Mouse (Mus musculus) bone marrow, adult 2 months (tissue): ENCODE data around the gene Pigk. TPM values are rescaled to one million over a fixed set of nuclear protein-coding genes. Genes with fewer than 3 reads are reported as not detected.
"Not testable (repeated sequence)": the region's sequence is repeated elsewhere in the genome, so short reads cannot be mapped to it uniquely, and the experiment has no call there.

Experiments used
- H3K27ac ChIP-seq: fragments of 200-500 bp; 2 replicates; pipeline ENCODE4 v1.5.1; 2012; ENCODE audit warnings: low read depth, mild to moderate bottlenecking, control low read depth, inconsistent platforms, low read length; ENCODE audit not compliant: control insufficient read depth, poor library complexity, insufficient read depth
- H3K4me1 ChIP-seq: fragments of 200-500 bp; 2 replicates; pipeline ENCODE4 v1.6.1; 2011; ENCODE audit warnings: low read length; ENCODE audit not compliant: control insufficient read depth, insufficient read depth
- H3K4me3 ChIP-seq: fragments of 200-500 bp; replicated peaks from 2 replicates; pipeline ENCODE3; 2011; ENCODE audit warnings: mild to moderate bottlenecking, low read depth, low read length, control low read depth; ENCODE audit not compliant: control insufficient read depth
- CTCF ChIP-seq: fragments of 200-500 bp; IDR thresholded peaks from 2 replicates; pipeline ENCODE4 v1.5.1; 2011; ENCODE audit warnings: low read length, control low read depth; ENCODE audit not compliant: control insufficient read depth, insufficient read depth
- POLR2A ChIP-seq: fragments of 200-500 bp; IDR thresholded peaks from 2 replicates; pipeline ENCODE4 v1.6.1; 2011; ENCODE audit warnings: low read depth, mild to moderate bottlenecking, control low read depth, low read length, borderline replicate concordance; ENCODE audit not compliant: control insufficient read depth
- WGBS: fragments of 180-500 bp; shearing (Covaris S2); methylation state at CpG from one replicate; pipeline ENCODE4 v1.1.7; 2018; 5-methylcytosine and 5-hydroxymethylcytosine counted together
- polyA plus RNA-seq: library from polyadenylated mRNA; stranded (reverse); fragments of >200 nt; gene quantifications from 2 replicates; pipeline ENCODE4 v1.2.4, GENCODE M21; 2011; ENCODE audit warnings: low replicate concordance; ENCODE audit not compliant: missing spikeins, insufficient read depth, insufficient read length

Pigk gene
- polyA plus RNA-seq, 1 experiment, result 8.2 TPM

DNA sequence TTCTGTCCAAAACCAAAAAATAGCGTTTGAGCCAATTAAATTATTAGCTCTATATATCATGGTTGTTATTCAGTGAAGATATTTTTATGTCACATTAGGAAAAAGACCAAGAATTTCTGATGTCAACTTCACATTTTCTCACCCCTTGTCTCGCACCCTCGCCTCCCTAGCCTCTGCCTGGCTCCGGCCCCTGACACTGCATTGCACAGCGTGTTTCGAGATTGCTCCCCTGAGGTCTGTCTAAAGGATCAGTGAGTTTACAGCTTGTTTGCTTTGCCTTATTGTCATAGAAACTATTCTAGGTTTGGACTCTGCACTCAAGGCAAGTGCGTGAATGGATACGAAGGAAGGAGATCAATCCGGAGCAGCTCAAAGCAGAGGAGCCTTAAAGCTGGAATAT, 24.8 kb upstream of the Pigk start:
- H3K27ac ChIP-seq, result no peak overlapping the region
- no peaks in the 10 kb centered on the region for H3K4me1 ChIP-seq
- no peak overlapping the region for H3K4me3 ChIP-seq
- TF ChIP-seq POLR2A (no peak), CTCF (no peak)
- 88% methylated on average over 9 of the region's 9 CpGs for whole genome bisulfite sequencing

DNA sequence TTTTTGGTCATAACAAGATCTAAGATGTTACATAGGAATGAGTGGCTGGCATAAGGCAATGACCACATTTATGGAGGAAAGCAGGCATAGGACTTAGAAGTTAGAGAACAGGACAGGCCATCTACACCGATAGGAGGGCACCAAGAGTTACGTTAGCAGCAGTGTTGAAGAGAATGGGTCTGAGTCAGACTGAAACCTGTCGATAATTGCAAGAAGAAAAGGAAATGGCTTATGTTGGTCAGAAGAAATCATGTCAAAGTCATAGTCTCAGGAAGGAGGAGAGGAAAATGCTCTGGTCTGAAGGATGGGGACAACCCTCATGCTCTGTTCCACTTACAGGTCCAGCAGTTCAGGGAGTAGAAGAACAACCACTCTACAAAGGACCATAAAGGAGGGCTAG, 18.9 kb upstream of the Pigk start:
- TF ChIP-seq CTCF, result no peak
- no peak for TF ChIP-seq POLR2A
- Histone ChIP-seq H3K27ac (no peak overlapping the region), H3K4me1 (no peaks in the 10 kb centered on the region), H3K4me3 (no peak overlapping the region)
- WGBS, result 84% methylated on average over 3 of the region's 3 CpGs

DNA sequence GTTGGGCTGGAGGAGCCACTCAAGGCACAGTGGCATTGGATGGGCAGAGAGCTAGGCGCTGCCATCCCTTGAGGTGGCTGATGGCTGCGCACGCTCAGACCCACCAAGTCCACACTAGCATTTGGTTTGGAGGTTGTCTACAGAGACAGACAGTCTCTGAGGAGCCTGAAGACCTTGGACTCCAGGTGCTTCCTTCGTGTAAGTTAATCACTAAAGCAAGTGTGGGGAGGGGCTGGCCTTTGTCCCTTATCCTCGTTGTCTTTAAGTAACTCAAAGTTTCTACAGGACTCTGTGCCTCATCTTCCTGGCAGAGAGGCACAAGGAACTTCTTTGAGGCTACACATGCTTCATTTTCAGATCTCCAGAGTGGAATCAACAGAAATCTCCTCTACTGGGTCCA, 15.9 kb upstream of the Pigk start:
- TF ChIP-seq POLR2A (no peak), CTCF (no peak)
- H3K27ac ChIP-seq, result no peak overlapping the region
- no peak overlapping the region for H3K4me3 ChIP-seq
- 76% methylated on average over 5 of the region's 5 CpGs for WGBS
- no peaks in the 10 kb centered on the region for H3K4me1 ChIP-seq

DNA sequence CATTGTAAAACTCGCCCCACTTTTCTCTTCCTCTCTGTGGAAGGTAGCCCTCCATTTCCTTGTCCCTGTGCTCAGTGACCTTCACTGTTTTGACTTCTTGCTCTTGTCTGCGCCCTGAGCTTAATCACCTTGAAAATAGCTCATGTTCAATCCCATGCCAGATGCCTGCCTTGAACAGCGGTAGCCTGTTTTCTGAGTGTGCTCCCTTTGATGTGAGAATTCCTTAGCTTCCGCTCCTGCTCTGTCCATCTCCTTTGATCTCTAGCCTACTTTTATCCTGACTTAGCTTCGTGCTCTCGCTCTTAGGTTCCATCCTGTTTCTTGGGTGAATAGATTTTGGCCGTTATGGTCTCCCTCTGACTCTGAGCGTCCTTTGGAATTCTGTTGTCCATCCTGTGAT, 14.6 kb upstream of the Pigk start:
- 54% methylated on average over 8 of the region's 8 CpGs for WGBS
- TF ChIP-seq CTCF (no peak), POLR2A (no peak)
- H3K4me3 ChIP-seq, result no peak overlapping the region
- no peaks in the 10 kb centered on the region for H3K4me1 ChIP-seq
- no peak overlapping the region for H3K27ac ChIP-seq

DNA sequence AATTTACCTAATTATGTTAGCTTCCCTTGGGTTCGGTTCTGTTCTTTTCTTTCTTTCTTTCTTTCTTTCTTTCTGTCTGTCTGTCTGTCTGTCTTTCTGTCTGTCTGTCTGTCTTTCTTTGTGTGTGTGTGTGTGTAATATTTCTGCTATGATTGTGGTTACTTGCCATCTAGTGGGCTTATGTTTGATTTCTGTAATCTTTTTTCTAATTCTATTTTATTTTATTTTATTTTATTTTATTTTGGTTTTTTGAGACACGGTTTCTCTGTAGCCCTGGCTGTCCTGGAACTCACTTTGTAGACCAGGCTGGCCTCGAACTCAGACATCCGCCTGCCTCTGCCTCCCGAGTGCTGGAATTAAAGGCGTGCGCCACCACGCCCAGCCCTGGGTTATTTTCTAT, 12.4 kb upstream of the Pigk start:
- not testable (repeated sequence) for H3K4me1 ChIP-seq, H3K27ac ChIP-seq, H3K4me3 ChIP-seq
- WGBS, result 81% methylated on average over 8 of the region's 8 CpGs

DNA sequence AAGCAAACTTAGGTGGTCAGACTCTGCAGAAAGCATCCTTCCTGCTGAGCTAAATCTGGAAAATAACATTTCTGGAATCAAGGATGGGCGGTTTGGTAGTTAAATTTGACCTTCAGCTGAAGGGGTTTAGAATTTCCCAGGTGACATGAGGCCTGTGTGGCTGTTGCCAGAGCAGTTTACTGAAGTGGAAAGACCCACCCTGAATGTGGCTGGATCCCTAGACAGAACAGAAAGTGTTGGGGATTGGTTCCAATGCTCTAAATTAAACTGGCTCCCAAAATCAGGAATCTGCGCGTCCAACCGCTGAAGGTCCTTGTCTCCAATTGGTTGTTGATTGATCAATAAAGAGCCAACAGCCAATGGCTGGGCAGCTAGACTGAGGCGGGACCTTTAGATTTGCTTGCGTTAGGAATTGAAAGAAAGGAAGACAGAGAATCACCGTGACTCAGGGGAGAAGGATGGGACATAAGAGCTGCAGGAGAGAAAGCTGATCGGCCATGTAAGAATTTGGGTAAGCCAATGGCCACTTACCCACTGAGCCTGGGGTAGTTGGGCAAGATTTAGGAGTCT, 11.5 kb upstream of the Pigk start:
- no peaks in the 10 kb centered on the region for H3K4me1 ChIP-seq
- 55% methylated on average over 8 of the region's 8 CpGs for WGBS
- H3K27ac ChIP-seq, result no peak overlapping the region
- TF ChIP-seq CTCF, result no peak
- TF ChIP-seq POLR2A, result no peak
- no peak overlapping the region for H3K4me3 ChIP-seq

DNA sequence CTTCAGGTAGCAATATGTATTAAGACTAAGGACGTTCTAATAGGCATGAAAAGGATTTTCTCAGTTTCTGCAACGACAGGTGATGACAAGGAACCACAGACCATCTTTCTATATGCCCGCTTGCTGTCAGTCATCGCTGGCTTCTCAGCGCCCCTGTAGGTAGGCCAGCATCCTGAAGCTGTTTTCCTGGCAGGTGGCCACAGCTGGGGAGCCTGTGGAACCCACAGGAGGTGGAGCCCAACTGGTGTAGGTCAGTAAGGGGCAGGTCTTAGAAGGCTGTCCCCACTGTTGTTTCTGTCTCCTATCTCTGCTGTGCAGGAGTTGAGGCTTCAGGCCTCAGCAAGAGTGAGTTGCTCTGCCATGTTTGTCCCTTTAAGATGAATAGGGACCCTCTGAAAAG, 8.1 kb upstream of the Pigk start:
- Histone ChIP-seq H3K4me3 (no peak overlapping the region), H3K4me1 (no peaks in the 10 kb centered on the region), H3K27ac (no peak overlapping the region)
- WGBS, result 81% methylated on average over 5 of the region's 5 CpGs
- TF ChIP-seq CTCF (no peak), POLR2A (no peak)

DNA sequence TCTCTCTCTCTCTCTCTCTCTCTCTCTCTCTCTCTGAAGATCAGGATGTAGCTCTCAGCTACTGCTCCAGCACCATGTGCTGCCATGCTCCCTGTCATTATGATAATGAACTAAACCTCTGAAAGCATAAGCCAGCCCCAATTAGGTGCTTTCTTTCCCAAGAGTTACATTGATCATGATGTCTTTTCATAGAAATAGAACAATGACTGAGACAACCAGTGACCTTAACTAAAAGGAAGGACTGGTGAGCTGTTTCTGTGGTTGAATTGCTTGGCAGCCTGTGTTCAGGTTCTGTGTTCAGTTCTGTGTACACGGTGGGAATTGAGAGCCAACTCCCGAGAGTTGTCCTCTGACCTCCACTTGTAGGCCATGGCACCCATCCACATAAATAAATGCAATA, 7.0 kb upstream of the Pigk start:
- 82% methylated on average over 2 of the region's 2 CpGs for WGBS
- no peak overlapping the region for H3K27ac ChIP-seq
- no peak for TF ChIP-seq POLR2A
- TF ChIP-seq CTCF, result no peak
- H3K4me3 ChIP-seq, result no peak overlapping the region
- H3K4me1 ChIP-seq, result no peaks in the 10 kb centered on the region

DNA sequence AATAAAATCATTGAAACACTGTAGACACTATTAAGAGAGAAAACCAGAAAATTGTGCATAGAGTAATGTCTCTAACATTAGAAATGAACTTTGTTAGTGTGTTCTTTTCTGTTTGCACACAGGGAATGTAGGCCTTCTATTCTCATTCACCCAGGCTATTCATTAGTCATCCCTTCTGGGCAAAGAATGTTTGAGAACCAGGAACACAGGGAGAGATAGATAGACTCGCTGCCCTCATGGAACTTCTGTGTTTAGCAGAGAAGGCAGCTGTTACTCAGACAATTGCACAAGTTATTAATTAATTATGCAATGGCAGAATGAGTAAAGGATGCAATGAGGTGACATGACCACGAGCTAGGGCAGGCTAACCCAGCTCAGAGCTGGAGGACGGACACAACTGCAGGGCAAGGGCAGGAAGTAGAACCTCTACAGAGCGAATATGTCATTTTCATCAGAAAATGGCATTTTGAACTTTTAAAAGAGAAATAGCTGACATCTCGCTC, 6.5 kb upstream of the Pigk start:
- H3K4me3 ChIP-seq, result no peak overlapping the region
- TF ChIP-seq CTCF (no peak), POLR2A (no peak)
- H3K4me1 ChIP-seq, result no peaks in the 10 kb centered on the region
- WGBS, result 47% methylated on average over 5 of the region's 5 CpGs
- H3K27ac ChIP-seq, result no peak overlapping the region
